Mouse (Mus musculus) 3T3-L1 (cell line): ENCODE results near the gene Glt6d1.

Experiments
- DNase-seq: peaks from one replicate; pipeline ENCODE4 v3.0.0-alpha.2; 2015; ENCODE audit warnings: low read depth, low spot score

Gene Glt6d1

DNA sequence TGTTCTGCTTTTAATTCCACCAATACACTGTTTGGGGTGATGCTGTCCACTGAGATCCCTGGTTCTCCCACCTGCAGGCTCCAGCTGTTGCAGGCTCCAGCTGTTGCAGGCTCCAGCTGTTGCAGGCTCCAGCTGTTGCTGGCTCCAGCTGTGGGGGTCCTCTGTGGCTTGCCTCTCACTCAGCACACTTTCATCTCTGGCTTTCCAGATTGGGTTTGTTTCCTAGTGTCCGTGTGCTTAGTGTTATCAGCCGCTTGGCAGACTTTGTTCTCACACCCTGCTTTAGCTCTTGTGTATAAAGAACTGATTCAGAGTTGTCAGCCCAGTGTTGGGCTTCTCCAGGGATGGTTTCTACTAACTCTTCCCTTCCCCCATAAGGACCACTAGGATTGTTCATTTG lies 18.0 kb downstream of the Glt6d1 start:
- DNase-seq = no peak

DNA sequence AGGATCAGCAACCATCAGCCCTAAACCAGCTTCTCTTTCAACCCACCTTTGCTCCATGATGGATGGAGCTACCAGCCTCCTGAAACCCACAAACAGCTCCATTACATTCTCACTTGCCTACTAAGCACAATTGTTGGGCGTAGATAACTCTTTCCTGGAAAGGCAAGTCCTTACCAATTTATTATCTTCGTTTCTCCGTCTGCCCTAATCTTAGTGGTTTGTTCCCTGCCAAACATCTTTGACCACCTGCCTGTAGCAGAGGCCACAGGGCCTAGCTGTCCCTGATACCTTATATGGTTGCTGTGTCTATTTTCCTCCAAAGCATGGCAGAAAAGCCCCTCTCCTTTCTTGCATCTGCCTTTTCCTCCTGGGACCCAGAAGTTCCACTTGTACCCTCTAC lies 26.6 kb downstream of the Glt6d1 start:
- DNase-seq = no peak

DNA sequence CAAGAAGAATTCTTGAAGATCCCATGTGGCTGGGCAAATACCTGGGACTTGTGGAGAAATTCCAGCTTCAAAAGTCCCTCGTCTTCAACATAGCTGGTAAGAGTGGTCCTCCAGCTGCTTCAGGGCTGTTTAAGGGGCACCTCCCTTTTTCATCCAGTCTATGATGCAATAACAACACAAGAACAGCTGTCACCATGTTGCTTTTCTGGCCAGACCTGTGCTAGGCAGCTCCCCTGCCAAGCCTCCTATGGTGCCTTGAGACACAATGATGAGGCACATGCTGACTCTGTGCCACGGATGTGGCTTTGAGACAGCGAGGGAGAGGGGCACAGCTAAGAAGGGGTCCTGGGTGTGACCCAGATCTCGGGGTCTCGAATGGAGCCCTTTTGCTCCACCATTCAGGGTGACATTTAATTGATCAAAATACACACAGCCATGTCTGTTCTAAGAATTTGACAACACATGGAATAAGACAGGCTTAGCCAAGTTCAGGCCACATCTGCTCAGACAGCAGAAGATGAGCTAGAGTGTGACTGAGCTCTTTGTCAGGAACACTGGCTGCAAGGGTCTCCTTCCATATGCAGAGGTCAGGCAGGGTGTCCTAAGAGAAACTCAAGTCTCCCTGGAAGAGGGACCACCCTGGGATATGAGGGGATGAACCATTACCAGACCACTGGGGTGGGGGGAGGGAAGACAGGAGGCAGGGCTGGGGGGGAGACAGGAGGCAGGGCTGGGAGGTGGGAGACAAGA lies 29.9 kb downstream of the Glt6d1 start:
- DNase-seq = no peak

- DNase-seq = no peak
These were observed 33.7 kb downstream of the Glt6d1 start, which contains the start of gene Gm13539 for GRCm38 (mm10) chr2:25781957-25782356. Gene Gm13539, plus strand, starts transcription at chr2:25782257.

GRCm38 (mm10) chr2:25780921-25781320 lies 34.7 kb downstream of the Glt6d1 start:
- DNase-seq = no peak

- DNase-seq = no peak
These were observed 36.6 kb downstream of the Glt6d1 start for GRCm38 (mm10) chr2:25779076-25779475.

- DNase-seq = no peak
These were observed 38.9 kb downstream of the Glt6d1 start, which contains the start of gene Lcn11 for GRCm38 (mm10) chr2:25776717-25777116. Gene Lcn11, plus strand, starts transcription at chr2:25777017.

GRCm38 (mm10) chr2:25775991-25776390 lies 39.7 kb downstream of the Glt6d1 start:
- no peak for DNase-seq

DNA sequence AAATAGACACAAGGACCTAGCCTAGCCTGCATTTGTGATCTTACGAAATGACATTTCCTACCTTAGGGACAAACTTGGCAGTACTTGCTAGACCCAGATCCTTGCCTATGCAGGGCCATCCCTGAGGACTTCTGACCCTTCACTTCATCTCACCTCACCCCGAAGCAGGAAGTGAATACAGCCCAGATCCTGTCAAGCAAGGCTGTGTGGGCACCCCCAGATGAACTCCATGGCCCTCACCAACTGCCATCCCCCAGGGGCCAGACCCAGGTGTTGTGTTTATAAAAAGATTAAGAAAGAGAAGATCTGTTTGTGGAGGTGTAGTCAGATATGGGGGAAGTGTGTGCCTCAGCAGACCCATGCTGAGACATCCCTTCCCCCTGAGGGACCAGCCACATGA lies 41.0 kb downstream of the Glt6d1 start:
- no peak for DNase-seq

GRCm38 (mm10) chr2:25773507-25773906 lies 42.1 kb downstream of the Glt6d1 start:
- DNase-seq = no peak

GRCm38 (mm10) chr2:25767764-25768163 lies 47.9 kb downstream of the Glt6d1 start:
- DNase-seq = no peak

DNA sequence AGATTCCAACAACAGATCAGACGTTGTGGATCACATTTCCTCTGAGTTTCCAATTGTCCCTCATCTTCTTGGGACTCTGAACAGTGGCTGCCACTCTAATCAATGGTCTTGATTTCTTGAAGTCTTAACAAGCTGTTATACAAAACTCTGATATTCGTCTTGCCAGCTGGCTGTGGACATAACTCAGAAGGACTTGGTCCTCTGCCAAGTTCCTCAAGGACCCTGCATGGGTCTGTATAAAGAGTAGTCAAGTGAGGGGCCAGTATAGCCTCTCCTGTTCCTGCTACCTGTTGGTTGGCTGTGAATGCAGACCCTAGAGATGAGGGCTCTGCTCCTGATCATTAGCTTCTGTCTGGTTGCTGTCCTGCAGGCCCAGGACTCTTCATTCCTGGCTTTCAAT lies 50.4 kb downstream of the Glt6d1 start, which contains the start of gene Lcn3:
TSS of gene Lcn3 (plus strand) at position 301 of the 400 bp plus-strand sequence.
- no peak for DNase-seq

GRCm38 (mm10) chr2:25758064-25758625 lies 57.5 kb downstream of the Glt6d1 start:
- no peak for DNase-seq

DNA sequence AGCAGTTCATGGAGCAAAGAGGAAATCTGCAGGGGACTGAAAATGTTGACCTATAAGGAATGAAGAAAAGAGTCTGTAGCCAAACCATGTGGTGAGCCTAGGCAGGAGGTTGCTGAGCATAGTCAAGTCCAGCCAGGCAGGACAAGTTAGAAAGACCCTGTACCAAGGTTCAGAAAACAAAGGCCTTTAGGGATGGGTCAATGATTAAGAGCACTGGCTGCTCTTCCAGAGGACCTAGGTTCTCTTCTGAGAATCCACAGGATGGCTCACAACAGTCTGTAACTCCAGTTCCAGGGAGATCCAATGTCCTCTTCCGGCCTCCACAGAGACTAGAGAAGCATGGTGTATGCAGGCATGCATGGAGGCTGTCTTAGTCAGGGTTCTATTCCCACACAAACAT lies 61.4 kb downstream of the Glt6d1 start:
- no peak for DNase-seq
